In the genomic region with DNA sequence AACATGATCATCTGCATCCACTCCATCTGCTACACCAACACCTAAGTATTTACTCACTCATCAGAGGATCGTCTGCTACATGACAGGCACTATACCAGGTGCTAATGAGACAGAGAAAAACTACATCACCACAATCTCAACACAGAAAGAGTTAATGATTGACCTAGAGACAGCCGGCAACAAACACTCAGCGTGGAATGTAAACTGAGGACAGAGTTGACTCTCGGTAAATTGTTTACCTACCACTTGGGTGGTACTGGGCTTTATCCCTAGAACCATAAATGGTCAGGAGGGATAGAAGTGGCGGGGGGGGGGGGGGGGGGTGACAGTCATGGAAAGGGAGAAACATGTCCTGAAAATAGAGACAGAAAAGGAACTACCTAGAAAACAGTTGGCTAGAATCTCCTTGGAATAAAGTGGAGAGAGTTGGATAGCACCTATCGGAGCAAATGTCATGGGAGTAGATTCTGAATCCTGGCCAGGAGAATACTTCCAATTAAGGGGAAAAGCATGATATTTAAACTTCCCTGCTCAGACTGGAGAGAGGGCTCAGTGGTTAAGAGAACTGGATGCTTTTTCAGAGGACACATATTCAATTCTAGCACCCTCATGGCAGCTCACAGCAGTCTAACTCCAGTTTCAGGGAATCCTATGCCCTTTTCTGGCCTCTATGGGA, we compare ENCODE assay signal across 22 mouse cellular contexts. TPM values are rescaled to one million over a fixed set of nuclear protein-coding genes. Genes with fewer than 3 reads are reported as not detected.
DNase-seq lines count a peak whose midpoint lies in the region; ATAC-seq and TF ChIP-seq lines count a peak whose summit lies in the region.
"Had no signal": no experiment of that assay in that cellular context is flagged by ENCODE, and none has a peak within 500 bp of the region (broad histone marks: within the 10 kb centered on the region; RNA-seq: fewer than 3 reads in every experiment).

No protein-coding gene starts in this region.

- no peak overlapping the region for H3K9ac ChIP-seq in intestine, embryonic 15.5 days
- H3K9ac ChIP-seq in intestine, postnatal 0 days (ENCODE audit: low read depth, low read length), result no peak overlapping the region
- H3K9ac ChIP-seq in liver, embryonic 13.5 days, result no peak overlapping the region
- no peak overlapping the region for H3K9ac ChIP-seq in liver, postnatal 0 days (replicated peaks)
- H3K9ac ChIP-seq in hindbrain, postnatal 0 days (replicated peaks; ENCODE audit: low read length), result no peak overlapping the region
- H3K9ac ChIP-seq: embryonic facial prominence, embryonic 12.5 days; forebrain, embryonic 15.5 days; heart, embryonic 12.5 days; hindbrain, embryonic 15.5 days had no signal

- no peaks in the 10 kb centered on the region for H3K36me3 ChIP-seq in intestine, embryonic 15.5 days
- no peaks in the 10 kb centered on the region for H3K36me3 ChIP-seq in intestine, postnatal 0 days (ENCODE audit: control insufficient read depth, insufficient read depth)
- H3K36me3 ChIP-seq in liver, embryonic 13.5 days, result no peaks in the 10 kb centered on the region; the same call in 1 of the 2 replicates
- 0 out of 2 replicates have a peak, but pooled peaks cover 4% of the 10 kb centered on the region for H3K36me3 ChIP-seq in liver, postnatal 0 days (replicated peaks; ENCODE audit: insufficient read depth, low read length)
- H3K36me3 ChIP-seq in kidney, adult 2 months (ENCODE audit: control insufficient read depth, insufficient read depth, low read length), result no peaks in the 10 kb centered on the region
- H3K36me3 ChIP-seq in hindbrain, postnatal 0 days (ENCODE audit: insufficient read depth, low read length), result no peaks in the 10 kb centered on the region
- H3K36me3 ChIP-seq: embryonic facial prominence, embryonic 12.5 days; forebrain, embryonic 15.5 days; heart, embryonic 12.5 days; hindbrain, embryonic 10.5 days; hindbrain, embryonic 15.5 days had no signal

- no peaks in the 10 kb centered on the region for H3K27me3 ChIP-seq in intestine, embryonic 15.5 days (replicated peaks)
- H3K27me3 ChIP-seq in intestine, postnatal 0 days (replicated peaks; ENCODE audit: control insufficient read depth, insufficient read depth, low read length), result no peaks in the 10 kb centered on the region
- no peaks in the 10 kb centered on the region for H3K27me3 ChIP-seq in liver, embryonic 13.5 days
- no peaks in the 10 kb centered on the region for H3K27me3 ChIP-seq in liver, postnatal 0 days (ENCODE audit: insufficient read depth, low read length)
- H3K27me3 ChIP-seq in kidney, adult 2 months (replicated peaks; ENCODE audit: control insufficient read depth, insufficient read depth, low read length), result no peaks in the 10 kb centered on the region
- no peaks in the 10 kb centered on the region for H3K27me3 ChIP-seq in hindbrain, postnatal 0 days (ENCODE audit: insufficient read depth, low read length)
- H3K27me3 ChIP-seq: CH12.LX; embryonic facial prominence, embryonic 12.5 days; forebrain, embryonic 15.5 days; heart, embryonic 12.5 days; hindbrain, embryonic 15.5 days had no signal

- no peak overlapping the region for H3K4me3 ChIP-seq in intestine, embryonic 15.5 days (replicated peaks)
- no peak overlapping the region for H3K4me3 ChIP-seq in intestine, postnatal 0 days (ENCODE audit: low read depth, low read length)
- no peak overlapping the region for H3K4me3 ChIP-seq in liver, embryonic 13.5 days (replicated peaks)
- H3K4me3 ChIP-seq in liver, postnatal 0 days (ENCODE audit: low read depth, low read length), result no peak overlapping the region
- H3K4me3 ChIP-seq in kidney, adult 2 months (ENCODE audit: insufficient read depth, low read depth, low read length), result no peak overlapping the region
- no peak overlapping the region for H3K4me3 ChIP-seq in hindbrain, postnatal 0 days (ENCODE audit: low read length)
- H3K4me3 ChIP-seq: embryonic facial prominence, embryonic 12.5 days; forebrain, embryonic 15.5 days; heart, adult 2 months; heart, embryonic 12.5 days; hindbrain, embryonic 10.5 days; hindbrain, embryonic 15.5 days had no signal

- no peak for TF ChIP-seq POLR2A in kidney, adult 2 months (IDR thresholded peaks at IDR 0.05; ENCODE audit: low read depth, low read length)

- no peak for TF ChIP-seq CTCF in intestine, postnatal 0 days (IDR thresholded peaks at IDR 0.05; ENCODE audit: low read depth)
- TF ChIP-seq CTCF in liver, postnatal 0 days (IDR thresholded peaks at IDR 0.05; ENCODE audit: low read depth), result no peak
- TF ChIP-seq CTCF in kidney, adult 2 months (conservative IDR thresholded peaks at IDR 0.05; ENCODE audit: insufficient read depth, insufficient read length, low read depth, low read length), result no peak
- TF ChIP-seq CTCF in hindbrain, postnatal 0 days (IDR thresholded peaks at IDR 0.05; ENCODE audit: low read depth), result no peak

- DNase-seq in liver, result peak; percentile 6
- no peak for DNase-seq in liver, embryonic 13.5 days
- DNase-seq in liver, postnatal 0 days, result no peak
- no peak for DNase-seq in kidney, adult 2 months
- no peak for DNase-seq in hindbrain, postnatal 0 days (ENCODE audit: low spot score)
- DNase-seq: adrenal gland, adult 2 months; adrenal gland, postnatal 36 days; cerebellum, adult 11 months; cerebellum, adult 8-10 months; cerebellum, postnatal 14 days; gastrocnemius, postnatal 36 days had no signal

- ATAC-seq in intestine, embryonic 15.5 days, result peak; percentile 47; the same call in 1 of the 2 replicates
- ATAC-seq in intestine, postnatal 0 days, result no peak
- peak; percentile 51; the same call in 1 of the 2 replicates for ATAC-seq in liver, embryonic 13.5 days (ENCODE audit: low read depth)
- no peak for ATAC-seq in liver, postnatal 0 days
- ATAC-seq in hindbrain, postnatal 0 days, result no peak
- no peak for ATAC-seq in CD4-positive, CD25-positive, alpha-beta regulatory T cell, adult 4 months
- ATAC-seq: forebrain, embryonic 15.5 days had no signal

- no peak overlapping the region for H3K27ac ChIP-seq in intestine, embryonic 15.5 days
- no peak overlapping the region for H3K27ac ChIP-seq in intestine, postnatal 0 days (ENCODE audit: low read depth, low read length)
- peak overlapping the region; percentile 18; the same call in 1 of the 2 replicates for H3K27ac ChIP-seq in liver, embryonic 13.5 days
- peak overlapping the region; percentile 23 for H3K27ac ChIP-seq in liver, postnatal 0 days (ENCODE audit: low read depth)
- H3K27ac ChIP-seq in kidney, adult 2 months (ENCODE audit: insufficient read depth, low read depth, low read length), result no peak overlapping the region
- H3K27ac ChIP-seq in hindbrain, postnatal 0 days, result no peak overlapping the region
- H3K27ac ChIP-seq: embryonic facial prominence, embryonic 12.5 days; forebrain, embryonic 15.5 days; hindbrain, embryonic 10.5 days; hindbrain, embryonic 15.5 days had no signal

- H3K9me3 ChIP-seq in intestine, embryonic 15.5 days, result no peaks in the 10 kb centered on the region
- no peaks in the 10 kb centered on the region for H3K9me3 ChIP-seq in intestine, postnatal 0 days (ENCODE audit: control insufficient read depth)
- no peaks in the 10 kb centered on the region for H3K9me3 ChIP-seq in liver, embryonic 13.5 days (replicated peaks)
- H3K9me3 ChIP-seq in liver, postnatal 0 days (ENCODE audit: low read length), result no peaks in the 10 kb centered on the region
- H3K9me3 ChIP-seq in hindbrain, postnatal 0 days (ENCODE audit: low read length), result no peaks in the 10 kb centered on the region
- H3K9me3 ChIP-seq: embryonic facial prominence, embryonic 12.5 days; forebrain, embryonic 15.5 days; heart, embryonic 12.5 days; hindbrain, embryonic 10.5 days; hindbrain, embryonic 15.5 days had no signal

- no peak for TF ChIP-seq EP300 in liver, postnatal 0 days (IDR thresholded peaks at IDR 0.05; ENCODE audit: low read depth)

- 38% methylated on average over 5 of the region's 6 CpGs for WGBS in intestine, embryonic 15.5 days
- 31% methylated on average over 5 of the region's 6 CpGs for WGBS in intestine, postnatal 0 days
- 67% methylated on average over 5 of the region's 6 CpGs for WGBS in liver, embryonic 13.5 days (ENCODE audit: insufficient replicate concordance)
- 63% methylated on average over 6 of the region's 6 CpGs for WGBS in liver, postnatal 0 days (ENCODE audit: insufficient replicate concordance)
- 52% methylated on average over 6 of the region's 6 CpGs for WGBS in kidney, adult 2 months
- 67% methylated on average over 6 of the region's 6 CpGs for WGBS in hindbrain, postnatal 0 days

- H3K4me2 ChIP-seq in intestine, embryonic 15.5 days (replicated peaks), result no peak overlapping the region
- no peak overlapping the region for H3K4me2 ChIP-seq in intestine, postnatal 0 days (replicated peaks; ENCODE audit: low read depth)
- H3K4me2 ChIP-seq in liver, embryonic 13.5 days, result no peak overlapping the region
- peak overlapping the region; percentile 22; the same call in 1 of the 2 replicates for H3K4me2 ChIP-seq in liver, postnatal 0 days (ENCODE audit: low read depth, low read length)
- H3K4me2 ChIP-seq in hindbrain, postnatal 0 days (ENCODE audit: low read depth, low read length), result no peak overlapping the region
- H3K4me2 ChIP-seq: embryonic facial prominence, embryonic 12.5 days; forebrain, embryonic 15.5 days; heart, embryonic 12.5 days; hindbrain, embryonic 15.5 days had no signal

- H3K4me1 ChIP-seq in intestine, embryonic 15.5 days (replicated peaks), result no peaks in the 10 kb centered on the region; the same call in 1 of the 2 replicates
- no peaks in the 10 kb centered on the region for H3K4me1 ChIP-seq in intestine, postnatal 0 days (replicated peaks; ENCODE audit: control insufficient read depth, insufficient read depth, low read length)
- peaks cover 3% of the 10 kb centered on the region; the same call in 1 of the 2 replicates for H3K4me1 ChIP-seq in liver, embryonic 13.5 days (replicated peaks)
- no peaks in the 10 kb centered on the region for H3K4me1 ChIP-seq in liver, postnatal 0 days (ENCODE audit: insufficient read depth)
- no peaks in the 10 kb centered on the region for H3K4me1 ChIP-seq in kidney, adult 2 months (ENCODE audit: control insufficient read depth, insufficient read depth, low read length)
- no peaks in the 10 kb centered on the region for H3K4me1 ChIP-seq in hindbrain, postnatal 0 days (ENCODE audit: insufficient read depth, low read length)
- H3K4me1 ChIP-seq: embryonic facial prominence, embryonic 12.5 days; forebrain, embryonic 15.5 days; heart, embryonic 12.5 days; hindbrain, embryonic 10.5 days; hindbrain, embryonic 15.5 days had no signal

RNA-seq across cellular contexts. Expression of gene Syt15, which starts 33.2 kb away (rescaled TPM):
- polyA plus RNA-seq in intestine, embryonic 15.5 days (2015; fragmentation: Nextera tagmentation; extraction: Ambion mirVana), result 0.73 and 1.1 TPM in 2 replicates
- 1.0 and 1.2 TPM in 2 replicates for polyA plus RNA-seq in intestine, postnatal 0 days (2015; fragmentation: Nextera tagmentation; extraction: Ambion mirVana)
- polyA plus RNA-seq in liver, embryonic 13.5 days (2015; fragmentation: Nextera tagmentation; extraction: Ambion mirVana), result 0.35 and 0.39 TPM in 2 replicates
- polyA plus RNA-seq in liver, postnatal 0 days (2015; fragmentation: Nextera tagmentation; extraction: Ambion mirVana), result 0.07 and 0.11 TPM in 2 replicates
- polyA plus RNA-seq in kidney, adult 2 months (2012; rRNA removed), result 1.3 and 1.5 TPM in 2 replicates
- 0.63 and 2.1 TPM in 2 replicates for total RNA-seq in hindbrain, postnatal 0 days (2014; rRNA removed)
- polyA plus RNA-seq in hindbrain, postnatal 0 days (2015; fragmentation: Nextera tagmentation; extraction: Ambion mirVana), result 0.83 and 1.1 TPM in 2 replicates
- under 1 TPM; 0.23 to 0.27 TPM for polyA plus RNA-seq in CD4-positive, CD25-positive, alpha-beta regulatory T cell, adult 4 months (2017; shearing (Covaris generic))
- total RNA-seq: CH12.LX; common myeloid progenitor, adult 5-6 weeks had no signal

RNA-seq across cellular contexts. Expression of gene Gprin2, which starts 51.2 kb away (rescaled TPM):
- 0.19 and 0.30 TPM in 2 replicates for polyA plus RNA-seq in intestine, embryonic 15.5 days (2015; fragmentation: Nextera tagmentation; extraction: Ambion mirVana)
- polyA plus RNA-seq in intestine, postnatal 0 days (2015; fragmentation: Nextera tagmentation; extraction: Ambion mirVana), result 0.13 and 0.17 TPM in 2 replicates
- 0.06 TPM in 2 replicates for polyA plus RNA-seq in liver, embryonic 13.5 days (2015; fragmentation: Nextera tagmentation; extraction: Ambion mirVana)
- polyA plus RNA-seq in liver, postnatal 0 days (2015; fragmentation: Nextera tagmentation; extraction: Ambion mirVana), result 0.01 and 0.11 TPM in 2 replicates
- 0.11 and 0.20 TPM in 2 replicates for polyA plus RNA-seq in kidney, adult 2 months (2012; rRNA removed)
- 31.7 and 33.6 TPM in 2 replicates for total RNA-seq in hindbrain, postnatal 0 days (2014; rRNA removed)
- polyA plus RNA-seq in hindbrain, postnatal 0 days (2015; fragmentation: Nextera tagmentation; extraction: Ambion mirVana), result 4.3 and 8.1 TPM in 2 replicates
- under 1 TPM in 1 of 2 experiments, not detected in 1; 0.05 TPM for polyA plus RNA-seq in CD4-positive, CD25-positive, alpha-beta regulatory T cell, adult 4 months (2017; shearing (Covaris generic))
- total RNA-seq: common myeloid progenitor, adult 5-6 weeks had no signal

RNA-seq across cellular contexts. Expression of gene Shld2, which starts 57.7 kb away (rescaled TPM):
- 6.7 and 7.0 TPM in 2 replicates for polyA plus RNA-seq in intestine, embryonic 15.5 days (2015; fragmentation: Nextera tagmentation; extraction: Ambion mirVana)
- polyA plus RNA-seq in intestine, postnatal 0 days (2015; fragmentation: Nextera tagmentation; extraction: Ambion mirVana), result 3.1 and 3.9 TPM in 2 replicates
- 7.2 and 8.0 TPM in 2 replicates for polyA plus RNA-seq in liver, embryonic 13.5 days (2015; fragmentation: Nextera tagmentation; extraction: Ambion mirVana)
- polyA plus RNA-seq in liver, postnatal 0 days (2015; fragmentation: Nextera tagmentation; extraction: Ambion mirVana), result 10.7 and 13.6 TPM in 2 replicates
- 3.6 TPM in 2 replicates for polyA plus RNA-seq in kidney, adult 2 months (2012; rRNA removed)
- 4.0 and 5.8 TPM in 2 replicates for total RNA-seq in hindbrain, postnatal 0 days (2014; rRNA removed)
- 9.2 and 11.4 TPM in 2 replicates for polyA plus RNA-seq in hindbrain, postnatal 0 days (2015; fragmentation: Nextera tagmentation; extraction: Ambion mirVana)
- polyA plus RNA-seq in CD4-positive, CD25-positive, alpha-beta regulatory T cell, adult 4 months (2017; shearing (Covaris generic)), result 10 to 100 TPM in 1 of 2 experiments, 1 to 10 TPM in 1; 8.8 to 12.1 TPM

RNA-seq across cellular contexts. Expression of gene Glud1, which starts 57.9 kb away (rescaled TPM):
- 90.1 and 91.9 TPM in 2 replicates for polyA plus RNA-seq in intestine, embryonic 15.5 days (2015; fragmentation: Nextera tagmentation; extraction: Ambion mirVana)
- polyA plus RNA-seq in intestine, postnatal 0 days (2015; fragmentation: Nextera tagmentation; extraction: Ambion mirVana), result 40.8 TPM in 2 replicates
- polyA plus RNA-seq in liver, embryonic 13.5 days (2015; fragmentation: Nextera tagmentation; extraction: Ambion mirVana), result 127 and 130 TPM in 2 replicates
- polyA plus RNA-seq in liver, postnatal 0 days (2015; fragmentation: Nextera tagmentation; extraction: Ambion mirVana), result 159 and 163 TPM in 2 replicates
- polyA plus RNA-seq in kidney, adult 2 months (2012; rRNA removed), result 236 and 242 TPM in 2 replicates
- 243 and 272 TPM in 2 replicates for total RNA-seq in hindbrain, postnatal 0 days (2014; rRNA removed)
- 143 and 153 TPM in 2 replicates for polyA plus RNA-seq in hindbrain, postnatal 0 days (2015; fragmentation: Nextera tagmentation; extraction: Ambion mirVana)
- polyA plus RNA-seq in CD4-positive, CD25-positive, alpha-beta regulatory T cell, adult 4 months (2017; shearing (Covaris generic)), result 10 to 100 TPM; 22.9 to 42.0 TPM

Comparison
In these comparisons a context has a peak if more than half of its experiments do, and no peak if none do; other contexts are left out.
1. ATAC-seq: peak in intestine, embryonic 15.5 days (single experiment) and liver, embryonic 13.5 days (single experiment); none in intestine, postnatal 0 days (single experiment), liver, postnatal 0 days (single experiment), hindbrain, postnatal 0 days (single experiment) and CD4-positive, CD25-positive, alpha-beta regulatory T cell, adult 4 months (single experiment).
2. H3K27ac ChIP-seq: peak in liver, embryonic 13.5 days (single experiment) and liver, postnatal 0 days (single experiment); none in intestine, embryonic 15.5 days (single experiment), intestine, postnatal 0 days (single experiment), kidney, adult 2 months (single experiment) and hindbrain, postnatal 0 days (single experiment).